Mouse (Mus musculus): ENCODE data around the gene Gm4788.
"Not testable (repeated sequence)": the region's sequence is repeated elsewhere in the genome, so short reads cannot be mapped to it uniquely, and the experiment has no call there.

Gene Gm4788

GRCm38 (mm10) chr1:139781143-139781542, at the start of gene Gm4788:
Gm4788 (minus strand) TSS chr1:139781243.
- DNase-seq (ENCODE audit: low spot score in 2 of 2) = no peak

DNA sequence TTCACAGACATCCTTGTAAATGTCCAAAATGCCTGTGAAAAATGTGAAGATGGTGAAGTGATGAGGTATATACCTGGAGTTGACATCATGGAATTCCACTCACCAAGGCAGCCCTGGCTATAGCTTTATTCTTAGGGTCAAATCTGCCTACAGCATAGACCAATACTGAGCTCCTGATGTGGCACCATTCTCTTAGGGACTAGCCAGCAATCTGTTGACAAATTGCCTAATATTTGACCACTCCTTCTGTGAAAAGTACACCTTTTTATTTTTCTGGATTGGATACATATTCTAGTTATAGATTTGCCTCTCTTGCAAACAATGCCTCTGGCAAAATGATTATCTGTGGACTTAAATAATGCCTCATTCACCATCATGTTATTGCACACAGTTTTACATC, 27.6 kb upstream of the Gm4788 start:
- DNase-seq (ENCODE audit: low spot score in 2 of 2) = no peak

GRCm38 (mm10) chr1:139769913-139770312, 11.1 kb downstream of the Gm4788 start:
- DNase-seq (ENCODE audit: low spot score in 2 of 2) = not testable (repeated sequence)

DNA sequence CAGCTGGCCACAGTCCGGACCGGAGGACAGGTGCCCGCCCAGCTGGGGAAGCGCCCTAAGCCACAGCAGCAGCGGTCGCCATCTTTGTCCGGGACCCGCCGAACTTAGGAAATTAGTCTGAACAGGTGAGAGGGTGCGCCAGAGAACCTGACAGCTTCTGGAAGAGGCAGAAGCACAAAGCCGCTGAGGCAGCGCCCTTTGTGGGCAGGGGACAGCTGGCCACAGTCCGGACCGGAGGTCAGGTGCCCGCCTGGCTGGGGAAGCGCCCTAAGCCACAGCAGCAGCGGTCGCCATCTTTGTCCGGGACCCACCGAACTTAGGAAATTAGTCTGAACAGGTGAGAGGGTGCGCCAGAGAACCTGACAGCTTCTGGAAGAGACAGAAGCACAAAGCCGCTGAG, 64.4 kb downstream of the Gm4788 start:
- not testable (repeated sequence) for DNase-seq (ENCODE audit: low spot score in 2 of 2)

DNA sequence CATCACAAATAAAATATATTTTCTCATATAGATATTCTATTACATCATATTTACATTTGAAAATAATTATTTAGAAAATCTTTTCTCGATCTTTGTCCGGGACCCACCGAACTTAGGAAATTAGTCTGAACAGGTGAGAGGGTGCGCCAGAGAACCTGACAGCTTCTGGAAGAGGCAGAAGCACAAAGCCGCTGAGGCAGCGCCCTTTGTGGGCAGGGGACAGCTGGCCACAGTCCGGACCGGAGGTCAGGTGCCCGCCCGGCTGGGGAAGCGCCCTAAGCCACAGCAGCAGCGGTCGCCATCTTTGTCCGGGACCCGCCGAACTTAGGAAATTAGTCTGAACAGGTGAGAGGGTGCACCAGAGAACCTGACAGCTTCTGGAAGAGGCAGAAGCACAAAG, 64.8 kb downstream of the Gm4788 start:
- DNase-seq (ENCODE audit: low spot score in 2 of 2) = not testable (repeated sequence)

GRCm38 (mm10) chr1:139649921-139650320, 131.1 kb downstream of the Gm4788 start:
- not testable (repeated sequence) for DNase-seq (ENCODE audit: low spot score in 2 of 2)

Measured in thymus, postnatal 10 days (tissue).